Mouse (Mus musculus) hindbrain, embryonic 12.5 days (tissue): ENCODE data around the gene Sema6d. TPM values are rescaled to one million over a fixed set of nuclear protein-coding genes. Genes with fewer than 3 reads are reported as not detected.
A peak's percentile ranks its signal among the peaks of the same experiment; 100 is the strongest.

Experiments used
- ATAC-seq: fragments of 200-750 bp; cut with Nextera tagmentation; 2 replicates; pipeline ENCODE4 v1.8.0; 2017; ENCODE audit warnings: moderate TSS enrichment; ENCODE audit not compliant: low FRiP score
- H3K27ac ChIP-seq: fragments of 300-500 bp; sonication (generic); 2 replicates; pipeline ENCODE4 v1.5.1; 2016; ENCODE audit warnings: mild to moderate bottlenecking
- H3K27me3 ChIP-seq: fragments of 300-500 bp; sonication (generic); 2 replicates; pipeline ENCODE4 v1.6.1; 2016; ENCODE audit warnings: mild to moderate bottlenecking
- H3K36me3 ChIP-seq: fragments of 300-500 bp; sonication (generic); 2 replicates; pipeline ENCODE4 v1.6.1; 2016; ENCODE audit warnings: mild to moderate bottlenecking
- H3K4me1 ChIP-seq: fragments of 300-500 bp; sonication (generic); 2 replicates; pipeline ENCODE4 v1.6.1; 2016
- H3K4me2 ChIP-seq: fragments of 300-500 bp; sonication (generic); replicated peaks from 2 replicates; pipeline ENCODE4 v1.6.1; 2016; ENCODE audit warnings: mild to moderate bottlenecking
- H3K4me3 ChIP-seq: fragments of 300-500 bp; sonication (generic); 2 replicates; pipeline ENCODE4 v1.5.1; 2016; ENCODE audit warnings: mild to moderate bottlenecking
- H3K9ac ChIP-seq: fragments of 300-500 bp; sonication (generic); 2 replicates; pipeline ENCODE4 v1.6.1; 2016; ENCODE audit warnings: mild to moderate bottlenecking, moderate library complexity
- H3K9me3 ChIP-seq: fragments of 300-500 bp; sonication (generic); replicated peaks from 2 replicates; pipeline ENCODE4 v1.6.1; 2016; ENCODE audit warnings: mild to moderate bottlenecking
- WGBS: fragments of 180-500 bp; shearing (Covaris S2); methylation state at CpG from one replicate; pipeline ENCODE4 v1.1.7; 2016; 5-methylcytosine and 5-hydroxymethylcytosine counted together
- polyA plus RNA-seq: library from polyadenylated mRNA; unstranded; fragments of >200 nt; fragmentation: Nextera tagmentation; extraction: Ambion mirVana; gene quantifications from 2 replicates; pipeline ENCODE4 v1.2.1, GENCODE M21; 2016

The Sema6d gene
- polyA plus RNA-seq, 1 experiment from 2014 or later: 25.5 TPM

DNA sequence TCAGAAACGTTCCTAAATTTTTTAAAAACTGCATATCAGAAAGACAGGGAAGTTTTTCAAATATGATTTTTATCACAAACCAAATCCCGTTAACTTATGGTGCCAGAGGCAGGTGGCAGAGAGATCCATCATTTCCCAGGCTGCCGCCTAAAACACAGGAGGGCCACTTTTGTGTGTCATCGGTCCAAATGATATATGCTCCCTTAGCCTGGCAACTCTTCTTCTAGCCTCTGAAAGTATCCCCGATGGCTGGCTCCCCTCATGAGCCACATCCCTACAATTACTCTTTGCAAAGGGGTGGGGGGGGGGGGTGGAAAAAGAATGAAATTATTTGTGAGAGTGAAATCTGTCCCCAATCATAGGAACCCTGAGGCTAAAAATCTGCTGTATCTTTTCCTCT lies 471.9 kb downstream of the Sema6d start:
- WGBS: 62% methylated on average over 5 of the region's 5 CpGs
- ATAC-seq: peak; percentile 48; the same call in 1 of the 2 replicates
- Histone ChIP-seq H3K4me1 (peaks cover 4% of the 10 kb centered on the region), H3K36me3 (no peaks in the 10 kb centered on the region), H3K4me2 (no peak overlapping the region), H3K9me3 (no peaks in the 10 kb centered on the region), H3K9ac (no peak overlapping the region), H3K4me3 (no peak overlapping the region), H3K27me3 (no peaks in the 10 kb centered on the region), H3K27ac (no peak overlapping the region)

DNA sequence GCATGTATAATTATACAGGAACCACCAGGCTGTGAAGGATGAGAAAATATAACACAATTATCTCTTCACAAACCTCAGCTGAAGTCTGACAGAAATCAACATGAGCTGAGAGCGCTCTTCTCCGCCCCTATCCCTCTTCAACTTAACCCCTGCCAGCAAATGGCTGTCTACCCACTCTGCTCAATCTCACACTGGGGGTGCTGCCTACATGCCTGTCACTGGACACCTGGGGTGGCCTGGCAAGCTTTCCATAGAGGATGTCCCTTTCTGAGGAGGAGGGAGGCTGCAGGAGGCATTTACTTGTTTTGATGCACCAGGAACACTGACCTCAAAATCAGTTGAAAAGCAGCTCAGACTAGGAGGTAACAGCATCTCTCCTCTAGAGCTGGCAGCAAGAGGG lies 472.3 kb downstream of the Sema6d start:
- Histone ChIP-seq H3K4me1 (peaks cover 4% of the 10 kb centered on the region), H3K27me3 (no peaks in the 10 kb centered on the region), H3K4me3 (no peak overlapping the region), H3K27ac (no peak overlapping the region), H3K9ac (no peak overlapping the region), H3K36me3 (no peaks in the 10 kb centered on the region), H3K4me2 (no peak overlapping the region), H3K9me3 (no peaks in the 10 kb centered on the region)
- ATAC-seq: no peak
- 65% methylated on average over 2 of the region's 2 CpGs for WGBS

DNA sequence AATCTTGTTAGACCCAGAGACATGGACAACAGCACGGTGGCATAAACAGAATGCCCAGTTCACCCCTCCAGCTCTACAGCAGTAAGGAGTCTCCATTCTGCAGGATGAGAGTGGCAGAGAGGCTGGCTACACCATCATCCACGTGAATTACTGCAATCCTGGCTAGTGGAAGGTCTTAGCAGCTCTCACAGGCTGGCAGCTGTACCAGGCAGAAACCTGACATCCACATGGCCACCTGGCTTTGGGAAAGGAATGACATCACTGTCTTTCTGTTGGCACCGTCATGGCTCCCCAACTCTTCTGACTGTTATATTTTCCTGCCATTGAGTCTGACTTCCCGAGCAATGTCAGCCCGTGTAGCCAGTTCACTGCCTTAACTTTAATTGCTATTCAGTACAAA lies 474.0 kb downstream of the Sema6d start:
- H3K9ac ChIP-seq: no peak overlapping the region
- no peaks in the 10 kb centered on the region for H3K9me3 ChIP-seq
- no peak overlapping the region for H3K4me3 ChIP-seq
- H3K4me2 ChIP-seq: no peak overlapping the region
- peaks cover 4% of the 10 kb centered on the region for H3K4me1 ChIP-seq
- no peak overlapping the region for H3K27ac ChIP-seq
- no peaks in the 10 kb centered on the region for H3K27me3 ChIP-seq
- no peak for ATAC-seq
- H3K36me3 ChIP-seq: no peaks in the 10 kb centered on the region
- WGBS: 91% methylated on average over 5 of the region's 5 CpGs

- Histone ChIP-seq H3K27me3 (no peaks in the 10 kb centered on the region), H3K36me3 (no peaks in the 10 kb centered on the region), H3K27ac (no peak overlapping the region), H3K9ac (no peak overlapping the region), H3K4me2 (no peak overlapping the region), H3K4me3 (no peak overlapping the region), H3K4me1 (no peaks in the 10 kb centered on the region), H3K9me3 (no peaks in the 10 kb centered on the region)
- WGBS: 82% methylated on average over 4 of the region's 4 CpGs
- ATAC-seq: no peak
Measured at GRCm38 (mm10) chr2:124573734-124574133, 484.0 kb downstream of the Sema6d start.

- no peak for ATAC-seq
- no peaks in the 10 kb centered on the region for H3K36me3 ChIP-seq
- H3K9me3 ChIP-seq: no peaks in the 10 kb centered on the region
- H3K27ac ChIP-seq: no peak overlapping the region
- H3K4me1 ChIP-seq: no peaks in the 10 kb centered on the region
- no peak overlapping the region for H3K4me3 ChIP-seq
- H3K9ac ChIP-seq: no peak overlapping the region
- no peak overlapping the region for H3K4me2 ChIP-seq
- H3K27me3 ChIP-seq: no peaks in the 10 kb centered on the region
- whole genome bisulfite sequencing: 89% methylated on average over 2 of the region's 2 CpGs
Measured at GRCm38 (mm10) chr2:124576053-124576452, 486.3 kb downstream of the Sema6d start.

DNA sequence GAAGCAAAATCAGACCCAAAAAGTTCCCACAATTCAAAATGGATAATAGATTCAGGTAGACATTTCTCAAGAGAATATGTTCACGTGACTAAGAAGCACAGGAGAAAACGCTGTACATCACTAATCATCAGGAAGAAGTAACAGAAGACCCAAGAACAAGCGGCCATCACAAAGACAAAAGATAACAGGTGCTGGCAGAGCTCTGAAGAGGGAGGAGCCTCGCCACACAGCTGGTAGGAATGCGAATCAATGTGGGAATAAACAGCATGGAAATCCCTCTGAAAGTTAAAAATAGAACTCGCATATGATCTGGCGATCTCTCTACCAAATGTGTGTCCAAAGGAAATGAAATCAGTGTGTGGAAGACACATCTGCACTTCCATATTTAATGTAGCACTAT lies 493.8 kb downstream of the Sema6d start:
- H3K4me2 ChIP-seq: no peak overlapping the region
- no peaks in the 10 kb centered on the region for H3K36me3 ChIP-seq
- no peak for ATAC-seq
- no peak overlapping the region for H3K9ac ChIP-seq
- no peaks in the 10 kb centered on the region for H3K27me3 ChIP-seq
- no peaks in the 10 kb centered on the region for H3K4me1 ChIP-seq
- H3K27ac ChIP-seq: no peak overlapping the region
- no peak overlapping the region for H3K4me3 ChIP-seq
- 75% methylated on average over 7 of the region's 7 CpGs for WGBS
- H3K9me3 ChIP-seq: no peaks in the 10 kb centered on the region

DNA sequence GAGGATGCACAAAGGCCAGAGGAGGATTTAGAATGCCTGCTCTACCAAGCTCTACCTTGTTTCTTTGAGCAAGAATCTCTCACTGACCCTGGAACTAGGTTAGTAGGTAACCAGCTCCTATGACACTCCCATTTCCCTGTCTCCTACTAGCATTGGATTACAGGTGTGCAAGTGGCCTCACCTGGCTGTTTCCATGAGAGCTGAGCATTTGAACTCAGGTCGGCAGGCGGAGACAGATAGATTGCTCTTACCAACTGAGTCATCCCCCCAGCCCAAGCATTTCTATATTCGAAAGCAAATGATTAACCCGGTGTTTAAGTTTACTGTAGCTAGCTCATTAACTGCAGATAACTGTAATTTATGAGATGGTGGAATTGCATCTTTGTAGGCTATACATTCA lies 503.0 kb downstream of the Sema6d start:
- H3K36me3 ChIP-seq: no peaks in the 10 kb centered on the region
- H3K27ac ChIP-seq: no peak overlapping the region
- ATAC-seq: no peak
- H3K9ac ChIP-seq: no peak overlapping the region
- 96% methylated on average over 4 of the region's 4 CpGs for WGBS
- H3K27me3 ChIP-seq: no peaks in the 10 kb centered on the region
- H3K4me2 ChIP-seq: no peak overlapping the region
- no peaks in the 10 kb centered on the region for H3K4me1 ChIP-seq
- H3K9me3 ChIP-seq: no peaks in the 10 kb centered on the region
- no peak overlapping the region for H3K4me3 ChIP-seq

GRCm38 (mm10) chr2:124599014-124599413 lies 509.2 kb downstream of the Sema6d start:
- Histone ChIP-seq H3K36me3 (no peaks in the 10 kb centered on the region), H3K4me2 (no peak overlapping the region), H3K27me3 (0 out of 2 replicates have a peak, but pooled peaks cover 3% of the 10 kb centered on the region), H3K4me3 (no peak overlapping the region), H3K27ac (no peak overlapping the region), H3K9ac (no peak overlapping the region), H3K4me1 (peaks cover 4% of the 10 kb centered on the region; the same call in 1 of the 2 replicates), H3K9me3 (no peaks in the 10 kb centered on the region)
- WGBS: 82% methylated on average over 3 of the region's 3 CpGs
- no peak for ATAC-seq

GRCm38 (mm10) chr2:124601702-124602378 lies 512.1 kb downstream of the Sema6d start:
- no peaks in the 10 kb centered on the region for H3K36me3 ChIP-seq
- H3K4me1 ChIP-seq: peaks cover 4% of the 10 kb centered on the region; the same call in 1 of the 2 replicates
- no peak overlapping the region for H3K4me2 ChIP-seq
- 0 out of 2 replicates have a peak, but pooled peaks cover 3% of the 10 kb centered on the region for H3K27me3 ChIP-seq
- ATAC-seq: no peak
- no peak overlapping the region for H3K9ac ChIP-seq
- 78% methylated on average over 9 of the region's 9 CpGs for WGBS
- no peak overlapping the region for H3K27ac ChIP-seq
- H3K9me3 ChIP-seq: no peaks in the 10 kb centered on the region
- H3K4me3 ChIP-seq: no peak overlapping the region

- no peak overlapping the region for H3K4me2 ChIP-seq
- H3K4me3 ChIP-seq: no peak overlapping the region
- no peak overlapping the region for H3K27ac ChIP-seq
- peaks cover 6% of the 10 kb centered on the region; the same call in 1 of the 2 replicates for H3K27me3 ChIP-seq
- ATAC-seq: no peak
- H3K9me3 ChIP-seq: no peaks in the 10 kb centered on the region
- WGBS: 57% methylated on average over 8 of the region's 8 CpGs
- no peaks in the 10 kb centered on the region for H3K36me3 ChIP-seq
- H3K4me1 ChIP-seq: peaks cover 4% of the 10 kb centered on the region; the same call in 1 of the 2 replicates
- no peak overlapping the region for H3K9ac ChIP-seq
Measured at GRCm38 (mm10) chr2:124602379-124602913, 512.7 kb downstream of the Sema6d start.

- H3K4me3 ChIP-seq: no peak overlapping the region
- H3K9me3 ChIP-seq: no peaks in the 10 kb centered on the region
- H3K9ac ChIP-seq: no peak overlapping the region
- H3K4me2 ChIP-seq: no peak overlapping the region
- WGBS: 80% methylated on average over 1 of the region's 1 CpGs
- H3K27ac ChIP-seq: no peak overlapping the region
- no peak for ATAC-seq
- no peaks in the 10 kb centered on the region for H3K36me3 ChIP-seq
- H3K4me1 ChIP-seq: peaks cover 12% of the 10 kb centered on the region
- H3K27me3 ChIP-seq: peaks cover 19% of the 10 kb centered on the region; the same call in 1 of the 2 replicates
Measured at GRCm38 (mm10) chr2:124605341-124605740, 515.6 kb downstream of the Sema6d start.

DNA sequence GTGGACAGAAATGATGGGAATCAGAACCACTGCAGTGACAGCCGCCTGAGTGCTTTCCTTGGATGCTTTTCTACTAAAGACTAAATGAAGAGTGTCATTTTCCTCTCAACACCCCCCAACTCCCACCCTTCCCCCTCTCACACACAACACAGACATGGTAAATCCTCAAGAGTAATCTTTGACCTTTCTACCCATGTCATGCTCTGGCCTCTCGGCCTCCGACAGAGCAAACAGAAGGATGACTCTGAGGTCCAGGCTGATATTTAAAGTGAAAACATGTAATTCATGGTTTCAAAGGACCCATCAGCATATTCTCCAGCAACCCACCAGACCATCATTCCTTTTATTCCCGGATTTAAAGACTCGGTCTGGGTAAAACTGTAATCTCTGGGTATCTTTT lies 518.2 kb downstream of the Sema6d start:
- 57% methylated on average over 5 of the region's 5 CpGs for WGBS
- ATAC-seq: no peak
- Histone ChIP-seq H3K27me3 (peaks cover 16% of the 10 kb centered on the region; the same call in 1 of the 2 replicates), H3K4me2 (no peak overlapping the region), H3K4me1 (peaks cover 25% of the 10 kb centered on the region), H3K27ac (no peak overlapping the region), H3K4me3 (no peak overlapping the region), H3K9ac (no peak overlapping the region), H3K36me3 (no peaks in the 10 kb centered on the region), H3K9me3 (no peaks in the 10 kb centered on the region)

DNA sequence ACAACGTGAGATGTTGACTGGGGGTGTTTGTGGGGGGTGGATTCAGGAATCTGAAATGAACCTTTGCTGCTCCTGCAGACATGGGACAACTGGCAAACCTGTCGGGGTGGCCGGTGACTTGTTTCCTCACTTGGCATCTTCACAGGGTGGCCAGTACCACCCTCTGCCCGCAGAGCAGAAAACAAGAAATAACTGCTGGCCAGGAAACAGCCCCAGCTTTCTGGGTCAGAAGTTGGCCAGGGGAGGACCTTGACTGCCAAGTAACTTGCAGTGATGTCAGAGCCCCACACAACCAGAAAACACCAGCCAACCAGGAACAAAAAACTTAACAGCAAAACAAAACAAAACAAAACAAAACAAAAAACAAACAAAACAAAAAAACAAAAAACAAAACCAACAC lies 518.8 kb downstream of the Sema6d start:
- H3K4me2 ChIP-seq: no peak overlapping the region

More for the DNA sequence above, 518.8 kb downstream of the Sema6d start:
- peaks cover 16% of the 10 kb centered on the region; the same call in 1 of the 2 replicates for H3K27me3 ChIP-seq
- no peaks in the 10 kb centered on the region for H3K9me3 ChIP-seq
- H3K9ac ChIP-seq: no peak overlapping the region
- no peak overlapping the region for H3K27ac ChIP-seq
- peaks cover 28% of the 10 kb centered on the region for H3K4me1 ChIP-seq
- WGBS: 61% methylated on average over 4 of the region's 4 CpGs
- H3K4me3 ChIP-seq: no peak overlapping the region
- ATAC-seq: no peak
- H3K36me3 ChIP-seq: no peaks in the 10 kb centered on the region
